Mouse (Mus musculus): ENCODE measurements at regions not wholly inside any gene's neighbourhood (a gene's known extent, or its start where the extent isn't known, plus 50 kb on each side); places are given as distances from the start of the nearest gene placed in this dataset.
"Not testable (repeated sequence)": the region's sequence is repeated elsewhere in the genome, so short reads cannot be mapped to it uniquely, and the experiment has no call there.

GRCm38 (mm10) chr9:97275449-97275848 lies 94.3 kb downstream of the Trim42 start:
- not testable (repeated sequence) for TF ChIP-seq CTCF, EP300 (IDR thresholded peaks at IDR 0.05; ENCODE audit: low read depth)
